Mouse (Mus musculus): Measurements from ENCODE around the gene Cys1.

DNA sequence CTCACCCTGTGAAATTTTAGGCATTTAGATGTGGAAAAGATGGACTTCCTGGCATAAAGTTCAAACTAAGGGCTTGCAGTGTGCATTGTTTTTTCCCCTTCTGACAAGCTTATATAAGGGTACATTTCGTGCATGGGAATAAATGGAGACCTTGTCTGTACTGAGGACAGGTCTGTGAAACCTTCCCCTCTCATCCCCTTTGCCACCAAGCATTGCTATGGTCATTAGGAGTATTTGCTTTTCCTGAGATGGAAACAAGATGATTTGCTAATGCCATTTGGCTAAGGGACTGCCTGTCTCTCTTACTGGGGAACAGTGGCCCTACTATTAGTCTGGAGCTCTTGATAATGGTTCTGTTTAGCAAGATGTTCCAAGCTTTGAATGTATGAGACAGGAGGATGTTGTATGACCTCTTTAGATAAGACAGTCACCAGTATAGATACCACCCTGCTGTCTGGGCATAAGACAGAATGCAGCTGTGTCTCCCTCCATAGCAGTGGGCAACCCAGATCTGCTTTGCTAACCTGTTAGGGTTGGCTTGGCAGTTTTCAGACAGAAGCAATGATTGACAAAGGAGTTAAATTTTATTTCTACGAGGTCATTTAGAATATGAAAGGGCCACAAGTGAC lies 33.8 kb upstream of the Cys1 start:
- TF ChIP-seq CTCF (IDR thresholded peaks at IDR 0.05; ENCODE audit: borderline replicate concordance, control insufficient read depth, extremely low read depth, insufficient read depth, low read length, poor library complexity): no peak
- no peak for TF ChIP-seq POLR2A (IDR thresholded peaks at IDR 0.05; ENCODE audit: control insufficient read depth, extremely low read depth, insufficient read depth, low read length, poor library complexity)

All from thymus, adult 2 months (tissue).